Mouse (Mus musculus) CH12.LX (cell line): ENCODE measurements at regions not wholly inside any gene's neighbourhood (a gene's known extent, or its start where the extent isn't known, plus 50 kb on each side); places are given as distances from the start of the nearest gene placed in this dataset.

ENCODE experiments used
- BHLHE40 ChIP-seq: IDR thresholded peaks from 2 replicates; pipeline ENCODE4 v1.6.1; 2011; ENCODE audit warnings: mild to moderate bottlenecking, low read depth, low read length, improper control_type of control experiment
- CTCF ChIP-seq, 2 experiments: IDR thresholded peaks in 1 of 2; conservative IDR thresholded peaks in 1 of 2; 2 replicates each; pipeline ENCODE4 v1.5.1; 2011 to 2012; ENCODE audit warnings: low read depth in 2 of 2, low read length in 2 of 2, improper control_type of control experiment in 1 of 2, inconsistent platforms in 1 of 2, mild to moderate bottlenecking in 1 of 2, moderate library complexity in 1 of 2
- ETS1 ChIP-seq: conservative IDR thresholded peaks from 2 replicates; pipeline ENCODE4 v1.6.1; 2012; ENCODE audit warnings: low read depth, mild to moderate bottlenecking, inconsistent platforms, low read length, improper control_type of control experiment, moderate library complexity
- GABPA ChIP-seq: IDR thresholded peaks from 2 replicates; pipeline ENCODE4 v1.6.1; 2012; ENCODE audit warnings: low read depth, low read length, improper control_type of control experiment, inconsistent platforms; ENCODE audit not compliant: insufficient replicate concordance
- MAFK ChIP-seq: IDR thresholded peaks from 2 replicates; pipeline ENCODE4 v1.6.1; 2011; ENCODE audit warnings: low read length, improper control_type of control experiment; ENCODE audit not compliant: insufficient replicate concordance
- MEF2A ChIP-seq: IDR thresholded peaks from 2 replicates; pipeline ENCODE4 v1.6.1; 2014; ENCODE audit warnings: low read depth, mild to moderate bottlenecking, inconsistent platforms, low read length, improper control_type of control experiment, borderline replicate concordance
- TCF12 ChIP-seq: IDR thresholded peaks from 2 replicates; pipeline ENCODE4 v1.6.1; 2014; ENCODE audit warnings: low read depth, mild to moderate bottlenecking, inconsistent platforms, low read length, improper control_type of control experiment
- ZC3H11A ChIP-seq: IDR thresholded peaks from 2 replicates; pipeline ENCODE4 v1.6.1; 2012; ENCODE audit warnings: low read depth, mild to moderate bottlenecking, inconsistent platforms, low read length, improper control_type of control experiment

GRCm38 (mm10) chr17:68223170-68223569 lies 50.4 kb upstream of the L3mbtl4 start:
- TF ChIP-seq ETS1 (no peak), CTCF (conservative IDR thresholded peaks at IDR 0.05 in 1 of 2, IDR thresholded peaks at IDR 0.05 in 1 of 2; ENCODE audit: low read depth in 2 of 2, low read length in 2 of 2) (no peak), MEF2A (no peak), BHLHE40 (no peak), GABPA (no peak), MAFK (no peak), ZC3H11A (no peak), TCF12 (no peak)
